Mouse (Mus musculus) kidney, adult 18-20 months (tissue): ENCODE results near the gene Lemd1.
A peak's percentile ranks its signal among the peaks of the same experiment; 100 is the strongest.
"Not testable (repeated sequence)": the region's sequence is repeated elsewhere in the genome, so short reads cannot be mapped to it uniquely, and the experiment has no call there.

Experiments used
- DNase-seq: peaks from one replicate; pipeline ENCODE4 v3.0.0; 2021

The Lemd1 gene

DNA sequence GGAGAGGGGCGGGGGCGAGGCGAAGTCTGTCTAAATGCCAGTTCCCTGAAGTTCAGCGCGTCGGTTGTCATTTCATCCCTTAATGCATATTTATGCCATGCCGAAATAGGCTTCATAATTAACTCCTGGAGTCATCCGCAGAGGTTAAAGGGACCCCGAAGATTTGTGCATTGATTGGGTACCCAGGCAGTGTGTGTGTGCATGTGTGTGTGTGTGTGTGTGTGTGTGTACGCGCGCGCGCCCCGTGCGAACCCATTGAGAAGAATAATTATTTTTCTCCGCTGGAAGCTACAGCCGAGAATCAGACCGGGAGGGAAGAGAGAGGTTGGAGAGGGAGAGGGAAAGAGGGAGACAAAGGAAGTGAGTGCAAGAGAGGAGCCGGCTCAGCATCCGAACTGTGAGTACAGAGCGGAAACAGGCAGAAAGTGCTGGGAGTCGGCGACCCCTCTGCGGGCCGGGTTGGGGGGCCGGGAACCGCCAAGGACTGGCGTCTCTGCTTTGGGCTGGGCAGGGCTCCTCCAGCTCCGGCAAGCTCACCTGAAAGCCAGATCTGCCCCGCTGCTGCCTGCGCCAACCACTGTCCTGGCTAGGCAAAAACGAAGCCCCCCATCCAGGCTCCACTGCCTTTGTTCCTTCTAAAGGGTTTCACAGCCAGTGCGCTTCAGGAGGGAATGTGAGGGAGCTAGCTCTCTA lies at the start of gene Lemd1, which contains the start of gene AC124108.1:
Lemd1 (plus strand) TSS at position 339 of the 693 bp plus-strand sequence.
AC124108.1 (plus strand) TSS at position 365 of the 693 bp plus-strand sequence.
- no peak for DNase-seq

DNA sequence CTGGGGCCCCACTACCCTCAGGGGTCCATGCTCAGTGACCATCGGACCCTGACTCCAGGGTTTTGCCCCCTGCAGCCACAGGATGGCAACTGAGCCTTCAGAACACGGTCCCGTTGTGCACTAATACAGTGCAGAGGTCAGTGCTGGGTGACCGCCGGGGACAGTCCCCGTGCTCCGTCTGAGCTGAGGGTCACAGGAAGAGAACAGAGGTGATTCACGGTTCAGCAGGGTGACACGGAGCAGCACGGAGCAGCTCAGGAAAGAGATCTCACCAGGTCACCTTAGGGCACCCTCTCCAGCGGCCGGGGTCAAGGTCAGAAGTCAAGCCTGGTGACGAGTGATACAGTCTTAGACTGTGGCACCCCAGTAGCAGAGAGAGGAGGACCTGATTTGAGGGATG lies 49.5 kb upstream of the Lemd1 start:
- DNase-seq: no peak

GRCm38 (mm10) chr1:132143079-132143478 lies 48.2 kb upstream of the Lemd1 start:
- DNase-seq: no peak

DNA sequence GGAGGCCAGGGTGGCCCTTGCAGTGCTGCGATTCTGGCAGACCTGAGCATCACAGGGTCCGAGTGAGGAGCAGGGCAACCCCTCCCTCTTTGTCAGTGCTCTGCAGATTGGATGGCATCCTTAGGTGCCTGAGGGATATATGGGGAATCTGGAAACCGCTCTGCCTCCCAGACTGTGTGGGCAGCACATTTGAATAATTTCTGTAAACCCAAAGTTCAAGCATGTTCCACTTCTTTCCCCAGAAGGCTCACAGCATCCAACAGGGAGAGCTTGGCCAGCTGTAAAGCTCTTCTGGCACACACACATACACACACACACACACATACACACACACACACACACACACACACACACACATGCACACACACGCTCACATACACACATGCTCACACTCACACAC lies 47.5 kb upstream of the Lemd1 start:
- DNase-seq: no peak

GRCm38 (mm10) chr1:132144223-132144622 lies 47.0 kb upstream of the Lemd1 start:
- no peak for DNase-seq

GRCm38 (mm10) chr1:132144837-132145236 lies 46.4 kb upstream of the Lemd1 start:
- no peak for DNase-seq

- peak; percentile 60 for DNase-seq
Observed at GRCm38 (mm10) chr1:132145973-132146685, 45.1 kb upstream of the Lemd1 start.

DNA sequence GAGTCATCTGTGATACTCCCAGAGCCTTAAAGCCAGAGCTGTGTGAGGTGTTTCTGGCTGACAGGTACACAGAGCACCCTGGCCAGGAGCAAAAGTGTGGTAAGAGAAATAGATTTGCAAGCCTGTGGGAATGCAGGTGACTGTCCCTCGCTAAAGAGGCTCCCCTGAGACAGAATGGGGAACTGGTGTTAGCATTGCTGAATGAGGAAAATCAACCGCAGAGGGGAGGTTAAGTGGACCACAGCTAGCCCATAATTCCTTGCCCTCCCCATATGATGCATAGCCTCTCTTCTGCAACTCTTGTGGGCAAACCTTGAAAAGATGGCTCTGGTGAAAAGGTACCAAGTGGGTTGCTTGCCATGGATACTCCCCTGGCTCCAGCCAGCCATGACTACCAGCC lies 41.8 kb upstream of the Lemd1 start:
- no peak for DNase-seq

- peak; percentile 55 for DNase-seq
Observed at GRCm38 (mm10) chr1:132150171-132150570, 41.1 kb upstream of the Lemd1 start.

DNA sequence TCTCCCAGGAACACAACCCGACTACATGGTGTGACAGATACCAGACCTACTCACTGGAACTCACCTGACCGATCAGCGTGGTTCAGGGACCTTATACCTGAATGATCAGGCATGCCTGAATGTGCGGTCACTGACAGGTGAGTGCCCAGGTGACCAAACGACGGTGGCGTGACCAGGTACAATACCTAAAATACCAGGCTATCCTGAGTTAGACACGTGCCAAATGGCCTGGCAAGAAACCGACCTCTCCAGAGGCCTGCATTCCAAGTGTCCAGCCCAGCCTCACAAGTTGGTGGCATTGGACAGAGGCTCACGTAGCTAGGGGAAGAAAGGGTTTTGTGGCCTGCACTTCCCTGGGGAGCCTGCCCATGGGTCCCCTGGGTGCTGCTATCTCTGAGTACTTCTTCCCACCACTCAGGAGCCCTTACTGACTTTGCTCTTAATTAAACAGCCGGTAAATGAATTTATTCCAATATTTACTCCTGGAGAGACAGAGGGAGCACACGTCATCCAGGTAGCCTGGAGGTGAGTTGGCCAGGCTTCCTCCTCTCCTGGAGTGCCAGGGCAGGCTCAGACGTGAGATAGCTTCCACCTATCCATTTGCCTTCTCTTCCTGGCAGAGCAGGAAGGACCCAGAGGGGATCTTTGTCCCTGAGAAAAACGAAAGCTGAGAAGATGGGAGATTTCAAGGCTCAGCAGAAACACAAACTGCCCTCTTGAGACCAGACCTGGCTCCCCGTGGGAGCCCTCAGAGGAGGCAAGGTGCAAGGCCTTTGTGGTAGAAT lies 40.2 kb upstream of the Lemd1 start:
- peak; percentile 73 for DNase-seq

DNA sequence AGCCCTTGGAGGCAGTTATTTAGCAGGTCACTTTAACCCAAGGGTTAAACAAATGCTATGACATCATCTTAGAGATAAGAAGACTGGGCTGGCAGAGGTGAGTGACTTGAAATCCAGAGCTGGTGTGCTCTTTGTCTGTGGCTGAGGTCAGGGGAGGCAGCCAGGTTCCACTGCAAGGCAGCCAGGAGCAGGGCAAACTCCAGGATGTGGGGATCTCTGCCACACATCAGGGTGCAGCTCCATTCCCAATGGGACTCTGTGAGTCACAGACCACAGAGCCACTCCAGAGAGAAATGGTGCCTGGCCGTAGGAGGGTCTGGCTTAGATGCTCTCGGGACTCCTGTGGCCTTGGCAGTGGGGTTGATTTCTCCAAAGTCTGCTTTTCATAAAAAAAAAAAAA lies 39.3 kb upstream of the Lemd1 start:
- no peak for DNase-seq

GRCm38 (mm10) chr1:132153086-132153690 lies 38.0 kb upstream of the Lemd1 start:
- no peak for DNase-seq

- DNase-seq: no peak
Observed at GRCm38 (mm10) chr1:132153691-132154090, 37.5 kb upstream of the Lemd1 start.

- DNase-seq: peak; percentile 88
Observed at GRCm38 (mm10) chr1:132155737-132156136, 35.5 kb upstream of the Lemd1 start.

- DNase-seq: peak; percentile 92
Observed at GRCm38 (mm10) chr1:132157016-132157781, 34.0 kb upstream of the Lemd1 start.

GRCm38 (mm10) chr1:132157808-132158207 lies 33.4 kb upstream of the Lemd1 start:
- DNase-seq: no peak

DNA sequence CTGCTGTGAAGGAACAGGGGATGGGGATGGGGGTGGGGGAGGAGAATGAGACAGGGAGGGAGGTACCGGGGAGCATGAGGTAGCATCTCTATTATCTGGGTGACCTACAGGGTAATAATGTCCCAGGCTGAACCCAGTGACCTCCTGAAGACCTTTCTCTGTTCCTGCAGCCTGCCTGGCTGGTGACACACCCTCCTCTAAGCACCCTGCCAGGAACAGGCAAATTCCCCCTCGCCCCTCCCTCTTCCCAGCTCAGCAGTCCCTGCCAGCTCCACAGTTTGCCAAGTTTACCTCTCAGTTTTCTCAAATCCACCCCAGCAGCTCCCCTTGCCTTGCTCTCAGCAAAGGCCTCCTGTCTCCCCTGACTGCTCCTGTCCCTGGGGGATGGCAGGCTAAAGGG lies 32.5 kb upstream of the Lemd1 start:
- DNase-seq: peak; percentile 15

GRCm38 (mm10) chr1:132159681-132160080 lies 31.6 kb upstream of the Lemd1 start:
- DNase-seq: no peak

DNA sequence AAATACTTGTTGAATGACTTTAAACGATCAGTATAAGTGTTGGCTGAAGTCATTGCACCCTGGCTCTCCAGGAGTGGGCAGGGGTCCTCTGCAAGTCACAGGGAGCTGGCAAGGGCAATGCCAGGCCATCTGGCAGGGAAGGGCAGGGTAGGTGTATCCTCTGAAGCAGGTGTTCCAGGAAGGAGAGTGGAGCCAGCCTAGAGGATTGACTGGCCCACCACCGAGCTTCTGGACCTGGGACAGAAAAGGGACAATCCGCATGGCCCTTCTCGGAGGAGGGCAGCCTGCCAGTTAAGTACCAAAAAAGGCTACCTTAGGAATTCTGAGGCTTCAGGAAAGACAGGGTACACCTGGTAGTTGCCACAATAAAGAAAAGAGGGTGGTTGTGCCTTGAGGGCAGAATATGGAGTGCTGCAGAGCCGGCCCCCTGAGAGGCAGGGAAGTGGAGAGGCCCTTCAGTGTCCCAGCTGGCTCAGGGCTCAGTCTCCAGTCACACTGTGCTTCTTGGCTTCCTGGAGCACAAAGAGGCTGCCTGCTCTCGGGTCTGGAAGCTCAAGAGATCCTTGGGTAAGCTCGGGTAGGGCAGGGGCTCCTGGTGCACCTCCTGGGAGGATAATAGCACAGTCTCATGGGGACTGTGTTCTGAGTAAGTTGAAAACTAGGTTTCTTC lies 29.9 kb upstream of the Lemd1 start:
- DNase-seq: no peak

- not testable (repeated sequence) for DNase-seq
Observed at GRCm38 (mm10) chr1:132162618-132163017, 28.6 kb upstream of the Lemd1 start.

- no peak for DNase-seq
Observed at GRCm38 (mm10) chr1:132164780-132165518, 26.3 kb upstream of the Lemd1 start.
